Mouse (Mus musculus) kidney, adult 2 months (tissue): ENCODE measurements around the gene Gsta1. TPM values are rescaled to one million over a fixed set of nuclear protein-coding genes. Genes with fewer than 3 reads are reported as not detected.
A peak's percentile ranks its signal among the peaks of the same experiment; 100 is the strongest.

ENCODE experiments used
- DNase-seq: peaks from one replicate; pipeline ENCODE4 v3.0.0; 2021
- H3K27ac ChIP-seq: fragments of 200-500 bp; 2 replicates; pipeline ENCODE4 v1.5.1; 2012; ENCODE audit warnings: low read depth, low read length, control low read depth, inconsistent platforms; ENCODE audit not compliant: insufficient read depth
- H3K27me3 ChIP-seq: fragments of 200-500 bp; replicated peaks from 2 replicates; pipeline ENCODE4 v1.6.1; 2012; ENCODE audit warnings: mild to moderate bottlenecking, moderate library complexity, low read length, inconsistent platforms; ENCODE audit not compliant: control insufficient read depth, insufficient read depth
- H3K36me3 ChIP-seq: fragments of 200-500 bp; 2 replicates; pipeline ENCODE4 v1.6.1; 2012; ENCODE audit warnings: mild to moderate bottlenecking, moderate library complexity, low read length, inconsistent platforms; ENCODE audit not compliant: control insufficient read depth, insufficient read depth
- H3K4me1 ChIP-seq: fragments of 200-500 bp; 2 replicates; pipeline ENCODE4 v1.6.1; 2011; ENCODE audit warnings: low read length; ENCODE audit not compliant: control insufficient read depth, insufficient read depth
- H3K4me3 ChIP-seq: fragments of 200-500 bp; 2 replicates; pipeline ENCODE4 v1.5.1; 2011; ENCODE audit warnings: mild to moderate bottlenecking, low read depth, low read length, control low read depth; ENCODE audit not compliant: insufficient read depth
- CTCF ChIP-seq: fragments of 200-500 bp; conservative IDR thresholded peaks from 2 replicates; pipeline ENCODE4 v1.5.1; 2011; ENCODE audit warnings: low read depth, mild to moderate bottlenecking, control low read depth, low read length, moderate library complexity, mixed read lengths; ENCODE audit not compliant: insufficient read depth, insufficient read length
- POLR2A ChIP-seq: fragments of 200-500 bp; IDR thresholded peaks from one replicate; pipeline ENCODE4 v1.6.1; 2011; ENCODE audit warnings: low read depth, low read length, control low read depth
- WGBS: fragments of 180-500 bp; shearing (Covaris S2); methylation state at CpG from one replicate; pipeline ENCODE4 v1.1.7; 2018; 5-methylcytosine and 5-hydroxymethylcytosine counted together
- polyA plus RNA-seq: library from polyadenylated mRNA; depleted of rRNA; stranded (reverse); fragments of >200 nt; gene quantifications from 2 replicates; pipeline ENCODE4 v1.2.3, GENCODE M21; 2012

Gene Gsta1
- polyA plus RNA-seq, 1 experiment: 1.9 TPM

DNA sequence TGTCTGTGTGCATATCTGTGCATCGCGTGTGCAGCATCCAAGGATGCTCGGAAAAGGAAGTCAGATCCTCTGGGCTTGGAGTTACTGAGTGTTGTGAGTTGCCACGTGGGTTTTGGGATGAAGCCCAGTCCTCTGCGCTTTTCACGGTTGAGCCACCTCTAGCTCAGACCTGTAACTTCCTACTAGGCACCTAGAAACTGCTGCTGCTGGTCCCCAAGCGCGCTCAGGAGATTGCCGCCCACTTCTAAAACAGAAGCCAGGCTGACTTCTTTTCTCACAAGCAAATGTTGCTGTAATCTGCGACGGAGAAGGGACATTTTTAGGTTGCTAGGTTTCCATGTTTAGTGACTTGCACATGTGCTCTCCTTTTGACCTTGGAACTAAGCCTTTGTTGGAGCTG is 35.4 kb upstream of the Gsta1 start:
- WGBS: 56% methylated on average over 11 of the region's 11 CpGs
- Histone ChIP-seq H3K27me3 (no peaks in the 10 kb centered on the region), H3K27ac (no peak overlapping the region), H3K4me3 (no peak overlapping the region), H3K4me1 (peaks cover 6% of the 10 kb centered on the region; the same call in 1 of the 2 replicates), H3K36me3 (no peaks in the 10 kb centered on the region)
- no peak for DNase-seq
- no peak for TF ChIP-seq CTCF
- TF ChIP-seq POLR2A: no peak

DNA sequence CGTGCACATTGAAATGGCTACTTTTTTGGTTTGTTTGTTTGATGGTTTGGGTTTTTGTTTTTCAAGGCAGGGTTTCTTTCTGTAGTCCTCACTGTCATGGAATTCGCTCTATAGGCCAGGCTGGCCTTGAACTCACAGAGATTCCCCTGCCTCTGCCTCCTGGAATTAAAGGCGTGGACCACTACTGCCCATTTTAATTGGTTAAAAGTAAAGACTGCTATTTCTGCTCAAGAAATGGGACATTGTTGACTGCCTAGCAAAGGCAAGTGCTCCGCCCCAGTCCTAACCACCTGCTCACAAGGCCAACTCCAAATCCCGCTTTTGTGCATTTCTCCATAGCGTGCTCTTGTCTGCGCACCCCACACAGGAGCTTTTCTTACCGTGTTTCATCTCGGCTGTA is 32.7 kb upstream of the Gsta1 start:
- Histone ChIP-seq H3K27me3 (no peaks in the 10 kb centered on the region), H3K4me1 (peaks cover 3% of the 10 kb centered on the region; the same call in 1 of the 2 replicates), H3K4me3 (no peak overlapping the region), H3K36me3 (no peaks in the 10 kb centered on the region), H3K27ac (no peak overlapping the region)
- DNase-seq: no peak
- TF ChIP-seq POLR2A (no peak), CTCF (no peak)
- 99% methylated on average over 9 of the region's 9 CpGs for WGBS

DNA sequence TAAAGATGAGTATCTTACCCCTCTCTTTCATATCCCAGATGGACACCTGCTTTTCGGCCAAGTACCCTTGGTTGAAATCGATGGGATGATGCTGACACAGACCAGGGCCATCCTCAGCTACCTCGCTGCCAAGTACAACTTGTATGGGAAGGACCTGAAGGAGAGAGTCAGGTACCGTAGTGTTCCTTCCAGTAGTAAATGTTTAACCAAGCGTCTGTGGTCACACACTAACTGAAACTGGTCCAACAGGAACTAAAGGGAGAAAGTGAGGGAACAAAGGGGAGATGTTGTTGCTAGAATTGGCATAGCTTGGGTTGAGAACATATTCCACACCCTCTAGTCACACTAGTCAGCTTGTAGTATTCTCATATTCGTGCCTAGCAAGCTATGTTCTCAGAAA is 26.3 kb upstream of the Gsta1 start:
- Histone ChIP-seq H3K27ac (no peak overlapping the region), H3K4me1 (peaks cover 6% of the 10 kb centered on the region; the same call in 1 of the 2 replicates), H3K4me3 (no peak overlapping the region), H3K27me3 (no peaks in the 10 kb centered on the region), H3K36me3 (no peaks in the 10 kb centered on the region)
- TF ChIP-seq CTCF (no peak), POLR2A (no peak)
- WGBS: 46% methylated on average over 6 of the region's 6 CpGs
- DNase-seq: peak; percentile 74

DNA sequence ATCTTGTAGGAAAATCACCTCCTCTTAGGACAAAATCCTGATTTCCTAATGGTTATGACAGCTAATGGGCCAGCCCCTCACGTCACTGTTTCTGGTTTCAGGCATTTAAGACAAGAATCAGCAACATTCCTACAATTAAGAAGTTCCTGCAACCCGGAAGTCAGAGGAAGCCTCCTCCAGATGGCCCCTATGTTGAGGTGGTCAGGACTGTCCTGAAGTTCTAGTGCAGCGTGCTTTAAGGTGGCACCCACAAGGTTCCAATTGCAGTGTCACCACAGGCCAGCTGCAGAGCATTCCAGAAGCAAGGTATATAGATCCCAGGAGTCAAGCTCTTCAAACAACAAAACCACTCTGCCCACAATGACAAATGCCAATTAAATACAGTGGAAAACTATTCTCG is 21.5 kb upstream of the Gsta1 start:
- no peaks in the 10 kb centered on the region for H3K27me3 ChIP-seq
- DNase-seq: no peak
- 47% methylated on average over 4 of the region's 4 CpGs for WGBS

DNA sequence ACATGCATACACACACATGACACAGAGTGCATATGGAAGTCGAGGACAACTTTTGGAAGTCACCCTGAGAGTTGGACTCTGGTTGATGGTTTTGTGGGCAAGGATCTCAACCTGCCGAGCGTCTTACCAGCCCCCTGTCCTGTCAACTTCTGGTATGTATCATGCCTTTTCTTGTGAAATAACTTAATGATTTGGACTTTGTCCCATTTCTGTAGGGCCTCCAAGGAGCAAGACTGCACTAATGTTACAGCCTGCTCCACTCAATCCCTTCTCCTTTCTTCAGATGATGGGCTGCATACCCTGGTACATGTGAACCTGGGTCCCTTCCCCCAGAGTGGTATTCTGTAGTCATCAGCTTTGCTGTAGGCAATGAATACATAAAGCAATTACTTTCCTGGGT is 20.4 kb upstream of the Gsta1 start:
- Histone ChIP-seq H3K4me1 (no peaks in the 10 kb centered on the region), H3K27me3 (no peaks in the 10 kb centered on the region), H3K4me3 (no peak overlapping the region), H3K36me3 (no peaks in the 10 kb centered on the region), H3K27ac (no peak overlapping the region)
- no peak for DNase-seq
- 84% methylated on average over 3 of the region's 3 CpGs for WGBS
- TF ChIP-seq CTCF (no peak), POLR2A (no peak)

More for the DNA sequence above, 21.5 kb upstream of the Gsta1 start:
- Histone ChIP-seq H3K4me1 (peaks cover 6% of the 10 kb centered on the region; the same call in 1 of the 2 replicates), H3K36me3 (no peaks in the 10 kb centered on the region), H3K4me3 (no peak overlapping the region), H3K27ac (no peak overlapping the region)
- TF ChIP-seq POLR2A: no peak
- TF ChIP-seq CTCF: no peak

DNA sequence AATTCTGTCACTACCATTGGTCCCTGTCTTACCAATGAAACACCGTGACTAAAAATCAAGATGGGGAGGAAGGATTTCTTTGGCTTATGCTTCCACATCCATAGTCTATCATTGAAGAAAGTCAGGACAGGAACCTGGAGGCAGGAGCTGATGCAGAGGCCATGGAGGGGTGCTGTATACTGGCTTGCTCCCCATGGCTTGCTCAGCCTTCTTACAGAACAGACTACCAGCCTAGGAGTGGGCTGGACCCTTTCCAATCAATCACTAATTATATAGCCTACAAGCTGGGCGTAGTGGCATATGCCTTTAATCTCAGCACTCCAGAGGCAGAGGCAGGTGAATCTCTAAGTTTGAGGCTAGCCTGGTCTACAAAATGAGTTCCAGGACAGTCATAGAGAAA is 19.6 kb upstream of the Gsta1 start:
- H3K27me3 ChIP-seq: no peaks in the 10 kb centered on the region
- TF ChIP-seq CTCF (no peak), POLR2A (no peak)
- no peak overlapping the region for H3K27ac ChIP-seq
- DNase-seq: no peak
- no peak overlapping the region for H3K4me3 ChIP-seq
- H3K36me3 ChIP-seq: no peaks in the 10 kb centered on the region
- 99% methylated on average over 2 of the region's 2 CpGs for WGBS
- no peaks in the 10 kb centered on the region for H3K4me1 ChIP-seq

DNA sequence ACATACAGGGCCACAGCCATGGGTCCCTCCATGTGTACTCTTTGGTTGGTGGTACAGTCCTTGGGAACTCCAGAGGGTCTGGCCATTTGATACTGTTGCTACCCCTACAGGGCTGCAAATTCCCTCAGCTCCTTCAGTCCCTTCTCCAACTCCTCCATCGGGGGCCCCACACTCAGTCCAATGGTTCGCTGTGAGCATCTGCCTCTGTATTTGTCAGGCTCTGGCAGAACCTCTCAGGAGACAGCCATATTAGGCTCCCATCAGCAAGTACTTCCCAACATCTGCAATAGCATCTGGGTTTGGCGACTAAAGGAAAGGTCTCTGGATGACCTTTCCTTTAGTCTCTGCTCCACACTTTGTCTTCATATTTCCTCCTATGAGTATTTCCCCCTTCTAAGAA is 18.9 kb upstream of the Gsta1 start:
- no peak for DNase-seq
- no peaks in the 10 kb centered on the region for H3K4me1 ChIP-seq
- TF ChIP-seq POLR2A (no peak), CTCF (no peak)
- no peak overlapping the region for H3K4me3 ChIP-seq
- WGBS: 93% methylated on average over 3 of the region's 3 CpGs
- H3K36me3 ChIP-seq: no peaks in the 10 kb centered on the region
- no peak overlapping the region for H3K27ac ChIP-seq
- no peaks in the 10 kb centered on the region for H3K27me3 ChIP-seq
